Mouse (Mus musculus): ENCODE data around the gene Smim17.
"Not testable (repeated sequence)": the region's sequence is repeated elsewhere in the genome, so short reads cannot be mapped to it uniquely, and the experiment has no call there.

Gene Smim17

DNA sequence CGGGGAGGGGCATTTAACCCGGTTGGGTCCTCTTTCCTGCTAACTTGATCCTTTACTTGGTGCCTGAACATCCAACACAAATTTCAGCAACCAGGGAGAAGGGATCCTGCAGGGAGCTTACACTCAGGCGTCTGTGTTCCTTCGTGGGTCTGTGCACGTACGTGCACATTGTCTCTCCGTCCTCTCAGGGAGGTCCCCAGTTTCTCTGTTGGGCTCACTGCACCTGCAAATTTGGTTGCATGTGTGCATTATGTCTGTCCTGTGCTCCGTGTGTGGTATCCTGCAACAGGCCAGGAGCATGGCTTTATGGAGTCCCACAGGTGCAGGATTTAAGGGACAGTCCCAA is 16.9 kb downstream of the Smim17 start:
- DNase-seq, result no peak

DNA sequence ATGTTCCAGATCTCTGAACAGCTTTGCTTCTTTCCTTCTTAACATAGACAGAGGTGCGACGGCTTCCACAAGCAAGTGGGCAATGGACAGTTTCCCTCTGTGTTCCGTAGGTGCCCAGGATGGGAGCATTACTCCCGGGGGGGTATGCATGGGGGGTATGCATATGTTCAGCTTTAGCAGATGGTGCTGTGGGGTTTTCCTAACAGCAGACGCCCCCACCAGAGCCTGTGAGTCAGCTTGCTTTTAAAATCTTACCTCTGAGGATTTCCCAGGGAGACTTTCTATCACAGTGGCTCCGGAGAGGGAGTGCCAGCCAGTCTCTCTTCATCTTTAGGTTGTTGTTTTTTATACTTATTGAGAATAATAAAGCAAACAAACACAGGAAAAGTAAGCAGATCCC is 21.4 kb downstream of the Smim17 start:
- DNase-seq, result no peak

DNA sequence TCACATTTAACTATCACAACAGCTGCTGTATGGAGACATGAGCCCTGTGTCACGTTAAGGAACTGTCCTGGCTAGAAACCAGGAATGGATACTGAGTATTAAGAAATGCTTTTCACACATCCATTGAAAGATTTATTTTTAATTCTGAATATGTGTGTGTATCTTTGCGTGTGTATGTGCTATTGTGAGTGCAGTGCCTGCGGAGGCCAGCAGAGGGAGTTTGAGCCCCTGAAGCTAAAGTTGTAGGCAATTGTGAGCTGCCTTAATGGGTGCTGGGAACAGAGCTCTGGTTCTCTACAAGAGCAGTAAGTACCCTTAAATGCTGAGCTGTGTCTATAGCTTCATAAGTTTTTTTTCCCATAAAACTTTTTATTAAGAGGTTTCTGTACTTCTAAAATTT is 30.9 kb downstream of the Smim17 start:
- no peak for DNase-seq

DNA sequence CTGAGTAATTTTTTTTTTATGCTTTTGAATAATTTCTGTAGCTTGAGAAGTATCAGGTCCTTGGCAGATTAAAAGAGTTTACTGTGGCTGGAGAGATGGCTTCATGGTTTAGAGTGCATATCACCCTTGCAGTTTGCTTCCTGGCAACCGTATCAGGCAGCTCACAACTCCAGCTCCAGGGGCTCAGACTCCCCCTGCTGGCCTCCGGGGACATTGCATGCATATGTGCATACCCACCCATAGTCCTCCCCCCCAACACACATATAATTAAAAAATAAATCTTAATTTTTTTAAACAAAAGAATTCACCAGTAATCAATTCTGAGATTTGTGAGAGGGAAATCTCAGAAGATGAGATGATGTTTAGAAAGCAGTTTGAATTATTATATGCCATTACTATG is 31.8 kb downstream of the Smim17 start:
- DNase-seq, result peak in 1 of 2 experiments; percentile 16

DNA sequence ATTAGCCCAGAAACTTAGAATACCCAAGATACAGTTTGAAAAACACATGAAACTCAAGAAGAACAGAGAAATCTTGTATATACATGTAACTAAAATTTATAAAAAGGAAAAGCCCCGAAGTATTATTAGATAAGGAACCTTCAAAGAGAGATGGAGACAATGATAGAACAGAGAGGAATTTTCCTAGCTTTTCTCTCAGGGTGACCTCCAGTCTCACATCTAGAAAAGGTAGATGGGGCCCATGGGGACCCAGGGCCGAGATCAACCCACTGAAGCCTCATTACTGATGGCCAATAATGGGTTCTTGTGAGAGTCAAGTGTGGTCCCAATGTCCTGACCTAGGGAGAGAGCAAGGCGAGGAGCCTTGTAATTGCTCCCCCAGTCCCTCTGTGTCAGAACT is 39.9 kb downstream of the Smim17 start, which contains the start of gene Olfr1344:
Olfr1344 (plus strand) TSS at position 301 of the 400 bp plus-strand sequence.
- no peak for DNase-seq

DNA sequence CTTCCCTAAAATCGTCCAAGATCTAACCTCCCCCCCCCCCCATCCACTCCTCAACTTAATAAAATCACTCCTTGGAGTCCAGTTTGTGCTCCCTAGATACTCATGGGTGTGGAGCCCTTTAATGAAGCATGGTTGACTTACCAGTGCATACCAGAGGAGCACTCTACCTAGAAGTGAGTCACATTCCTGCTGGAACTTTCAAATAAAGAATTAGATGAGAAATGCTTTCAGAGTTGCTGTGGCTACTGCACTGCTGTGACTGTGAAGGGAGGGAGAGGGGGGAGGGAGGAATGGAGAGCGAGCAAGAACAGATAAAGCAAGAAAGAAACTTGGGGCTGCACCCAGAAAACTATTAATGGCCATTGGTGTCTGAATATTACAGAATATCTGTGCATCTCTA is 42.7 kb downstream of the Smim17 start:
- no peak for DNase-seq

DNA sequence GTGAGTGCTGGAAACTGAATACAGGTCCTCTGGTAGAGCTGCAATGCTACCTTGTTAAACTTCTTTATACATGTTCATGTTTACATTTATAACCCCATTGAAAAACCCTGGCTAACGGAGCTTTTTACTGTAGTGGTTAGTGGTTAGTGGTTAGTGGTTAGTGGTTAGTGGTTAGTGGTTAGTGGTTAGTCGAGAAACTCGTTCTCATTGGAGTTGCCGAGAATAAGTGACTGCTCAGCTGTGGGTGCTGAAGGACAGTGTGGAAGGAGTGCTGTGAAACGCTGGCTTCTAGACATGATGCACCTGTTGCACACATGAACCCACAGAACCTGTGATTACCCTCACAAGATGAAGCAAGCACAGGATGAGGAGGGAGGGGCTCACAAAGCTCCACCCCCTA is 49.3 kb downstream of the Smim17 start:
- no peak for DNase-seq

DNA sequence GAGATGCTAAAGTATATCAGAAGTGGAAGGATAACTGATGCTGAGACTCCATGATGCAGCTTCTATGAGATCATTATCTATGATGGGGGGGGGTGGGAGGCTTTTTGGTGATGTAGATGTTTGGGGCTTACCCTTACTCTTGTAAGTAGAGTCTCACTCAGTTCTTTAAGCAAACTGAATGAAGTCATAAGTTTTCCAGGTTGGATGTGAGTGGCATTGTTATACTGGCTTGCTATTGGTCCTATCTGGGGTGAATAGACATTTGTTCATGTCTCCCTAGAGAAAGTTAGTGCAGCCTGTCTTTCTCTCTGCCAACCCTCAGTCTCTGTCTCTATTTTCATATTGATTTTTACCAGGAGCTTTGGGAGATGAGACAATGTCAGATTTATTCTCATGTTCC is 57.4 kb downstream of the Smim17 start, which contains the start of gene Olfr1336:
Olfr1336 (plus strand) TSS at position 301 of the 400 bp plus-strand sequence.
- DNase-seq, result no peak

DNA sequence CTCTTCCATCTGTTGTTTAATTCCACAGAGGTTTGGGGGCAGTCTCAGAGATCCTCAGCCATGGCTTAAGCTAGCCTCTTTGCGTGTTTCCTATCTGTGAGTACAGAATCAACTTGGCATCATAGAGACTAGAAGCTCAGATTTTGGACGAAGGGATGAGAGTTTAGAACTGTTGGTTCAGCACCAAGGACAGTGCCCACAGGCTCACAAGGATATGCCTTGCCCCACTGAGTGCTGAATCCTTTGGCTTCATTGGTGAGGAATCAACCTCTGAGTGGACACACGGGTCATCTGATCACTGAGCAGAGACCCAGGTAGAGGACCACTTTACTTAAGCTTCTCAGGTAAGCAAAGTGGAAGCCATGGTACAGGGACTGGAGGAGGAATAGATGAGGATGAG is 57.9 kb downstream of the Smim17 start:
- DNase-seq, result no peak

DNA sequence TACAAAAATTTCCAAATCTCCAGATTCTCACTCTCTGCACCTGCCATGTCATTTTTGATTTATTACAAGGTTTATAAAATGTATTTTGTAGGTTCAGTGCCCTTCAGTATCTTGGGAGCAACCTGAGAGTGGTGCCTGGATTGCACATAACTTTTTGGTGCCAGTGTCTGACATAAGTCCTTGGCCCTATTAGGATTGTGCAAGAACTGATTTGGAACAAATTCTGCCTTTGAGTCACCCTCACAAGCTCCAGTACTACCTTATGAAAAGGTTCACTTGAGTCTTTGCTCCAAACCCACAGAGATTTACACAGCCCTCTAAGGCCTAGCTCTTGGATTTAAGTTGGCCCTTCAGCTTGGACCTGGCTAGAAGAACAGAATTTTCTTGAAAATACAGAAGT is 68.4 kb downstream of the Smim17 start, which contains the start of gene Olfr1346:
Olfr1346 (plus strand) TSS at position 151 of the 400 bp plus-strand sequence.
- no peak for DNase-seq

DNA sequence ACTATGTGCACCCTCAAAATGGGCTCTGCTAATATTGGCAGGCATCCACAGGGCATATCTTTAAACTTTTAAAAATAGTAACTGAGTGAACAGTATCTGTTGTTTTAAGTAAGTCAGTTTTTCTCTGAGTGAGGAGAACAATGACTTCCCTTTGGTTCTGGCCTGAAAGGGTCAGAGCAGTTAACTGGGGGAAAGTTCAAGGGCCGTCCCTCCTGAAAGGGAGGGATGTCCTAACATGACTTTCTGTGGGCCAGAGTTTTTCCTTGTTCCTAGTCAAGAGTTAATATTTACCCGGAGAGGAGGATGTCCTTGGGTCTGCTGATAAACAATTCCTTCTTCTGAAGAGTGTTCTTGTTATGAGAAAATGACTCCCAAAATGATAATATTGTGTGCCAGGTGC is 79.1 kb downstream of the Smim17 start:
- not testable (repeated sequence) for DNase-seq
